Mouse (Mus musculus): ENCODE data around the gene Prdm5. TPM values are rescaled to one million over a fixed set of nuclear protein-coding genes. Genes with fewer than 3 reads are reported as not detected.

Prdm5 gene
- polyA plus RNA-seq, 2 experiments: 1.1 to 1.4 TPM

DNA sequence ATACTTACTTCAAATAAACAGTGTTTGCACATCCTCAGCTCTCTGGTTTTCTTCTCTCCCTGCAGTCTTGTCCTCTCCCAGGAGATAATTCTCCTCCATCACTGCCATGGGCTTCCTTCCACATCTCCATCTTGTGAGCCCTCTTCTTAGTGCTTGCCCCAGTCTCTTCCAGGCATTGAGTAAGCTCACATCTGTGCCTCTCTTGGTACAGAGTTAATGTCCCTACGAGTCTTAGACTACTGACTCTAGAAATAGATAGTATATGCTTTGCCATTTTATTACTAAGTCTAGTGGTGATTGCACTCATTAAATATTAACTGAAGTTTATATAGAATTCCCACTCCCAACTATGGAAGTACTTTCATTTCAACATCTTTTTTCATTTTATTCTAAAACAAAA lies 154.0 kb downstream of the Prdm5 start:
- TF ChIP-seq CTCF (IDR thresholded peaks at IDR 0.05; ENCODE audit: low read depth): no peak
- ATAC-seq (ENCODE audit: insufficient read depth) (no peak), DNase-seq (ENCODE audit: low read depth in 3 of 3, low spot score in 3 of 3) (no peak)
- H3K9me3 ChIP-seq (ENCODE audit: control insufficient read depth, low read length): no peaks in the 10 kb centered on the region
- no peaks in the 10 kb centered on the region for H3K36me3 ChIP-seq (replicated peaks; ENCODE audit: control insufficient read depth, insufficient read depth, low read depth)
- no peak overlapping the region for H3K4me3 ChIP-seq (ENCODE audit: insufficient read depth in 1 of 2, low read depth in 2 of 2, low read length in 2 of 2)
- no peaks in the 10 kb centered on the region for H3K27me3 ChIP-seq (ENCODE audit: control insufficient read depth, insufficient read depth, low read length)
- no peak overlapping the region for H3K27ac ChIP-seq
- no peaks in the 10 kb centered on the region for H3K4me1 ChIP-seq (replicated peaks; ENCODE audit: control insufficient read depth in 2 of 2, insufficient read depth in 2 of 2, low read length in 1 of 2)
- WGBS (ENCODE audit: insufficient replicate concordance): 70% methylated on average over 1 of the region's 1 CpGs
- H3K4me2 ChIP-seq (ENCODE audit: low read depth): no peak overlapping the region
- no peak overlapping the region for H3K9ac ChIP-seq (replicated peaks)

DNA sequence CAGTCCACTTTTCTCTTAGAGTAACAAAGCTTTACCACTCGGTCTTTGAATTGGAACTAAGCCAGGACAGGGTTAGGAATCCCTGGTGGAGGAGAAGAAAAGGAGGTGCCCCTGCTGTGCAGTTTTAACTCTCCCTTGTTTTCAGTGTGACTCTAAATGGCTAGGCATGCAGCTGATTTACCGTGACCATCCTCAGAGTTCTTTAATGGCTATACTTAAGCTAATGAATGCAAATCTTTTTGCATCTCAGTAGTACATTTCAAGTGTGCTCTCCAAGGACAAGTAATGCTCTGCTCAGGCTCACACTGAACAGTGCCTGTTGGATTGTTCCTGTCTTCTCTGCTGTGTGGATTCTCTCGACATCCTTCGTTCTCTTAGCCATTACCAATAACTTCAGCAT lies 154.4 kb downstream of the Prdm5 start:
- no peaks in the 10 kb centered on the region for H3K4me1 ChIP-seq (replicated peaks; ENCODE audit: control insufficient read depth in 2 of 2, insufficient read depth in 2 of 2, low read length in 1 of 2)
- H3K36me3 ChIP-seq (replicated peaks; ENCODE audit: control insufficient read depth, insufficient read depth, low read depth): no peaks in the 10 kb centered on the region
- H3K27me3 ChIP-seq (ENCODE audit: control insufficient read depth, insufficient read depth, low read length): no peaks in the 10 kb centered on the region
- WGBS (ENCODE audit: insufficient replicate concordance): 62% methylated on average over 4 of the region's 4 CpGs
- H3K9ac ChIP-seq (replicated peaks): no peak overlapping the region
- H3K4me2 ChIP-seq (ENCODE audit: low read depth): no peak overlapping the region
- TF ChIP-seq EP300 (IDR thresholded peaks at IDR 0.05; ENCODE audit: low read depth) (no peak), CTCF (IDR thresholded peaks at IDR 0.05; ENCODE audit: low read depth) (no peak)
- no peak overlapping the region for H3K4me3 ChIP-seq (ENCODE audit: insufficient read depth in 1 of 2, low read depth in 2 of 2, low read length in 2 of 2)
- ATAC-seq (ENCODE audit: insufficient read depth): no peak
- no peak overlapping the region for H3K27ac ChIP-seq
- H3K9me3 ChIP-seq (ENCODE audit: control insufficient read depth, low read length): no peaks in the 10 kb centered on the region
- DNase-seq (ENCODE audit: low read depth in 3 of 3, low spot score in 3 of 3): no peak

DNA sequence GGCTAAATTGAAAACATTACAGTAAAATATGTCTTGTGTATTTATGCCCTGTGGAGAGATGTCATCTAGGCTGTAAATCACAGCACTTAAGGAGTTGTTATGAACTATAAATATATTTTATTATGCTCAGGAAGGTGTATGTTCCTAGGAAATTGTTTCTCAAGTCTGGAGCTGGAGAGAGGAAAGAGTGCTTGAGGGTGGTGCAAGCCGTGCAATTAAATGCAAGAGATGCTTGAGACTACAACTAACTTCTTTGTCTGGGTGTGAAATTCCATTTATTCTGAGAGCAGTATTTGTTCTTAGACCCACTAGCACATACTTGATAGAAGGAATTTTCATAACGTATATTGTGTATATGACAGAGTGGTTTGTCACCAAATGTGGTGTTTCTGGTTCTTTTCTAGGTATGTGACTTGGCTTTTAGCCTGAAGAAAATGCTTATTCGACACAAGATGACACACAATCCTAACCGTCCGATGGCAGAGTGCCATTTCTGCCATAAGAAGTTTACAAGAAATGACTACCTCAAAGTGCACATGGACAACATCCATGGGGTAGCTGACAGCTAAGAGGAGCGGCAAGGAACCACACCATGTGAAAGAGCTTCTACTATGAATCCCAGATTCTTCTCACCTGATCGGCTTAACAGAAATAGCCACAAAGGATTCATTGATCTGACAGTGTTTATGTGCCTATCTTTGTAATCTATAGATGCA lies 156.9 kb downstream of the Prdm5 start:
- H3K27me3 ChIP-seq (ENCODE audit: control insufficient read depth, insufficient read depth, low read length): no peaks in the 10 kb centered on the region
- no peaks in the 10 kb centered on the region for H3K36me3 ChIP-seq (replicated peaks; ENCODE audit: control insufficient read depth, insufficient read depth, low read depth)
- 72% methylated on average over 7 of the region's 7 CpGs for WGBS (ENCODE audit: insufficient replicate concordance)
- no peak overlapping the region for H3K4me3 ChIP-seq (ENCODE audit: insufficient read depth in 1 of 2, low read depth in 2 of 2, low read length in 2 of 2)
- H3K27ac ChIP-seq: no peak overlapping the region
- ATAC-seq (ENCODE audit: insufficient read depth) (no peak), DNase-seq (ENCODE audit: low read depth in 3 of 3, low spot score in 3 of 3) (no peak)
- no peak overlapping the region for H3K4me2 ChIP-seq (ENCODE audit: low read depth)
- H3K9me3 ChIP-seq (ENCODE audit: control insufficient read depth, low read length): no peaks in the 10 kb centered on the region
- no peaks in the 10 kb centered on the region for H3K4me1 ChIP-seq (replicated peaks; ENCODE audit: control insufficient read depth in 2 of 2, insufficient read depth in 2 of 2, low read length in 1 of 2)
- H3K9ac ChIP-seq (replicated peaks): no peak overlapping the region
- no peak for TF ChIP-seq EP300 (IDR thresholded peaks at IDR 0.05; ENCODE audit: low read depth)
- TF ChIP-seq CTCF (IDR thresholded peaks at IDR 0.05; ENCODE audit: low read depth): no peak

DNA sequence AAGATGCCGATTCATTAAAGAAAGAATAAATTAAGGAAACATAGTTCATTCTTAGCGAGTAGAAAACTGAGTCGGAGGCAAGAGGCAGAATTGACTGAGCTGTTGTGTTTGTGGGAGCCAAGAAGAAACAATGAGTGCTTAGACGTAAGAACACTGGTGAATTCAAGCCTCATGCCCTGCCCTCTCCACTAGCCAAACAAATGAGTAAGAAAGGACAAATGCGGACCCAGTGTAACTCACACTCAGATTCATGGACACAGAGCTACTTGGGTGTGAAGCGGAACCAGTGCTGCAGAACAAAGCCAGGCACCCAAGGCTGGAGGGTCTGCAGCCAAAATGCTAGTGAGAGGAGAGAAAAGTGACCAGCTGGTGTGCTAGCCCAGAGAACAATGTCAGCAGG lies 171.7 kb downstream of the Prdm5 start:
- H3K4me2 ChIP-seq (ENCODE audit: low read depth): no peak overlapping the region
- H3K4me1 ChIP-seq (replicated peaks; ENCODE audit: control insufficient read depth in 2 of 2, insufficient read depth in 2 of 2, low read length in 1 of 2): no peaks in the 10 kb centered on the region
- H3K27ac ChIP-seq: no peak overlapping the region
- no peak for TF ChIP-seq CTCF (IDR thresholded peaks at IDR 0.05; ENCODE audit: low read depth)
- TF ChIP-seq EP300 (IDR thresholded peaks at IDR 0.05; ENCODE audit: low read depth): no peak
- no peak for ATAC-seq (ENCODE audit: insufficient read depth)
- H3K9me3 ChIP-seq (ENCODE audit: control insufficient read depth, low read length): no peaks in the 10 kb centered on the region
- no peak for DNase-seq (ENCODE audit: low read depth in 3 of 3, low spot score in 3 of 3)
- no peak overlapping the region for H3K9ac ChIP-seq (replicated peaks)
- no peak overlapping the region for H3K4me3 ChIP-seq (ENCODE audit: insufficient read depth in 1 of 2, low read depth in 2 of 2, low read length in 2 of 2)
- H3K27me3 ChIP-seq (ENCODE audit: control insufficient read depth, insufficient read depth, low read length): no peaks in the 10 kb centered on the region
- no peaks in the 10 kb centered on the region for H3K36me3 ChIP-seq (replicated peaks; ENCODE audit: control insufficient read depth, insufficient read depth, low read depth)
- 70% methylated on average over 6 of the region's 6 CpGs for WGBS (ENCODE audit: insufficient replicate concordance)

DNA sequence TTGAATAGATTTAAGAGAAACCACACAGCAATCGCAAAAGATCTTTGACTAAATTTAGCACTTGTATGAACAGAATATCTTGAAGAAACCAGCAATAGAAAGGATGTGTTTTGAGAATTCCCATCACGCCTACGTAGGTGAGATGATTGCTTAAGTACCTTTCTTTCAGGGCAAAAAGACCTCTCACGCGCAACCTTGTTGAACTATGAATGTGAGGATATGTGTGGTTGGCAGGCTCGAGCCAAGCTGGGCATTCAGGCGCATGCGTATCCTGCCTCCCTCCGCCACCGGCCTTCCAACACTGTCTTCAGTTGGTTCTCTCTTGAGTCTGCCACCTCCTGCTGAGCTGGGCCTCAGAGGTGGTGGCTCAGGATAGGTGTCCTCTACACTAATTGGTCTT lies 173.5 kb downstream of the Prdm5 start, which contains the start of gene 4930544G11Rik:
Gene 4930544G11Rik (plus strand): TSS at position 301 of the 400 bp plus-strand sequence.
- no peak for ATAC-seq (ENCODE audit: insufficient read depth)
- Histone ChIP-seq H3K4me2 (ENCODE audit: low read depth) (no peak within 1 kb of the TSS), H3K4me3 (ENCODE audit: insufficient read depth in 1 of 2, low read depth in 2 of 2, low read length in 2 of 2) (no peak within 1 kb of the TSS), H3K9ac (replicated peaks) (no peak within 1 kb of the TSS), H3K27me3 (ENCODE audit: control insufficient read depth, insufficient read depth, low read length) (no peaks in the 10 kb centered on the region), H3K36me3 (replicated peaks; ENCODE audit: control insufficient read depth, insufficient read depth, low read depth) (no peaks in the 10 kb centered on the region), H3K9me3 (ENCODE audit: control insufficient read depth, low read length) (no peaks in the 10 kb centered on the region), H3K27ac (no peak within 1 kb of the TSS), H3K4me1 (replicated peaks; ENCODE audit: control insufficient read depth in 2 of 2, insufficient read depth in 2 of 2, low read length in 1 of 2) (no peaks in the 10 kb centered on the region)
- 82% methylated on average over 10 of the region's 10 CpGs for WGBS (ENCODE audit: insufficient replicate concordance)
- TF ChIP-seq CTCF (IDR thresholded peaks at IDR 0.05; ENCODE audit: low read depth) (no peak), EP300 (IDR thresholded peaks at IDR 0.05; ENCODE audit: low read depth) (no peak)
- no peak for DNase-seq (ENCODE audit: low read depth in 3 of 3, low spot score in 3 of 3)
